Mouse (Mus musculus) left cerebral cortex, postnatal 25 days (tissue): ENCODE results near the gene Pnck. TPM values are rescaled to one million over a fixed set of nuclear protein-coding genes. Genes with fewer than 3 reads are reported as not detected.

ENCODE experiments used
- DNase-seq, 2 experiments: peaks; one replicate each; pipeline ENCODE4 v3.0.0; 2022; ENCODE audit warnings: low spot score in 2 of 2, mixed read lengths in 1 of 2
- intact Hi-C: fragments of 180-260 bp; cut with DNase I; formaldehyde crosslinking; loops from one replicate; pipeline ENCODE4 v1.15.1; 2025
- total RNA-seq, 2 experiments: library from RNA; stranded (reverse); gene quantifications; 2 replicates each; pipeline ENCODE4 v1.2.3; 2021

Gene Pnck
- 100 to 1,000 TPM in 1 of 2 experiments, 10 to 100 TPM in 1; 95.7 to 111 TPM for total RNA-seq

- intact Hi-C loops: loop anchor here (2.0 to 5.0 kb wide), 3 partner anchors 67 to 607 kb away; no protein-coding TSS in a partner anchor
- DNase-seq: no peak
These were observed at the start of gene Pnck for GRCm38 (mm10) chrX:73659575-73660283. Pnck (minus strand) TSS chrX:73660117.

DNA sequence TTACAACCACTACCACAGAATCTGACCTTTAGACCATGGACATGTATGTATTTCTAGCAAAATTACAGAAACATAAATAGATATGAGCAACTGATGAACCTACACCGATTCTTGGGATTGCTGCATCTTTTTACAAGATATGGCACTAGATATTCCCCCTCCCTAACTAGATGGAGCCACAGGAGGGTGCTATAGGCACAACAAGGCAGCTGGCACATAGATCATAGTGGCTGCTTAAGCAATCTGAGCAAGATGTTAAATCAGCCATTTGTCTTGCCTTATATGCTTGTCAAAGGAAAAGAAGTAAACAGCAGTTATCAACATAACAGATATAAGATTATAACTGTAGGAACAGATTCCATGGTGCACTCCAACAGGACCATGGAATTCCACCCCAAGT, 40.6 kb upstream of the Pnck start:
- intact Hi-C loops: no loop called here
- no peak for DNase-seq

GRCm38 (mm10) chrX:73690917-73691629, 31.2 kb upstream of the Pnck start:
- intact Hi-C loops: no loop called here

DNA sequence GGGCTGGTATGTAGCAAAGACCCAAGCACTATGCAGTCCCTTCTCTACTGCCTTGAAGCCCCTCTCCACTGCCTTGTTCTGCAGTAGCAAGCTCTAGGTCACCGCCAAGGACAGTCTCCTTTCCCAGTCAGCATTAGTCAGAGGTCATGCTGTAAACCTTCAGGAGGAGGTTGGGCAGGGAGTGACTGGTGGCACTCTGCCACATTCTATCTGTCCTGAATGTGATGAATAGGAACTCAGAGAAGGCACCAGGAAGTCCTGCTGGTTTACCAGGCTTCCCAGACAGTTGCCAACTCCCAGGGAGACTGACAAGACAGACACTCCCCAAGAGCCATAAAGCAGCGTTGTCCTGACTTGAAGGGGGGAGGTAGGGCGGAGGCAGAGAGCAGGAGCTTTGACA, 25.7 kb upstream of the Pnck start:
- no peak for DNase-seq
- intact Hi-C loops: no loop called here

More at GRCm38 (mm10) chrX:73690917-73691629, 31.2 kb upstream of the Pnck start:
- DNase-seq: peak; percentile 42 to 55

DNA sequence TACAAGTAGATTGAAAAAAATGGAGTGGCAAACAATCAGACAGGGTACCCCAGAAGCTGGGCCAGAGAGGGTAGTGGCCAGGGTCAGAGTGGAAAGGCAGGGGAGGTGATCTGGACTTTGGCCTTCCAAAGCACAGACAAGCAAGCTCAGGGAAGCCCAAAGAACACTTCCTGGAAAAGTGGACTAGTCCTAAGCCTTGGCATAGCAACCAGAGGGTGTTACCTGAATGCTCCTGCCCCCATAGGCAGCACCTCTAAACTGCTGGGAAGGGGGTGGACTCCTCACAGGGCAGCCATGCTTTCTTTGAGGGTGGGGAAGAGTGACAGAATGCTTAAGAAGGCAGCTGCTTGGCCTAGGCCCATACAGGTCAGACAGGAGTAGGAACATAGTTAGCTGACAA, 25.1 kb upstream of the Pnck start:
- intact Hi-C loops: no loop called here

GRCm38 (mm10) chrX:73684156-73684555, 24.2 kb upstream of the Pnck start:
- intact Hi-C loops: no loop called here
- DNase-seq: no peak

More for the DNA sequence above, 25.1 kb upstream of the Pnck start:
- no peak for DNase-seq

GRCm38 (mm10) chrX:73676668-73677067, 16.8 kb upstream of the Pnck start:
- DNase-seq: no peak
- intact Hi-C loops: no loop called here

DNA sequence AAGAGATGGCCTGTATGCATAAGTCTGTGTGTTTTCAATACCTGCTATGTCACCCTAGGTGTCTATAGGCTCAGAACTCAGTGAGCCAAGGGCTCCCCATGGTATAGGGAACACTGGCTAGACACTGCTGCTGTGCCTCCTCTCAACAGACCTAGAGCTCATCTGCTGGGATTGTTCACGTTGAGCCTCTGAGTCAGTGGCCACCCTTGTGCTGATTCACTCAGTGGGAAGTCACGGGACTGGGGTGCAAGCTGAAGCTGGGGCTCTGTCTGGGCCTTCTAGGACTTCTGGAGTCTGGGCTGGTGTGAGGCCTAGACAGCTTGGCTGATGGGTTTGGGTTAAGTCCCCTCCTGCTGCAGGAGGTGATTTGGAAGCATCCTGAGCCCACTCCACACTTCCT, 15.3 kb upstream of the Pnck start:
- intact Hi-C loops: no loop called here
- peak in 1 of 2 experiments; percentile 54 for DNase-seq

GRCm38 (mm10) chrX:73673968-73674661, 14.2 kb upstream of the Pnck start:
- peak; percentile 12 to 17 for DNase-seq
- intact Hi-C loops: no loop called here

- DNase-seq: no peak
- intact Hi-C loops: no loop called here
These were observed 13.7 kb upstream of the Pnck start for GRCm38 (mm10) chrX:73673619-73673967.

DNA sequence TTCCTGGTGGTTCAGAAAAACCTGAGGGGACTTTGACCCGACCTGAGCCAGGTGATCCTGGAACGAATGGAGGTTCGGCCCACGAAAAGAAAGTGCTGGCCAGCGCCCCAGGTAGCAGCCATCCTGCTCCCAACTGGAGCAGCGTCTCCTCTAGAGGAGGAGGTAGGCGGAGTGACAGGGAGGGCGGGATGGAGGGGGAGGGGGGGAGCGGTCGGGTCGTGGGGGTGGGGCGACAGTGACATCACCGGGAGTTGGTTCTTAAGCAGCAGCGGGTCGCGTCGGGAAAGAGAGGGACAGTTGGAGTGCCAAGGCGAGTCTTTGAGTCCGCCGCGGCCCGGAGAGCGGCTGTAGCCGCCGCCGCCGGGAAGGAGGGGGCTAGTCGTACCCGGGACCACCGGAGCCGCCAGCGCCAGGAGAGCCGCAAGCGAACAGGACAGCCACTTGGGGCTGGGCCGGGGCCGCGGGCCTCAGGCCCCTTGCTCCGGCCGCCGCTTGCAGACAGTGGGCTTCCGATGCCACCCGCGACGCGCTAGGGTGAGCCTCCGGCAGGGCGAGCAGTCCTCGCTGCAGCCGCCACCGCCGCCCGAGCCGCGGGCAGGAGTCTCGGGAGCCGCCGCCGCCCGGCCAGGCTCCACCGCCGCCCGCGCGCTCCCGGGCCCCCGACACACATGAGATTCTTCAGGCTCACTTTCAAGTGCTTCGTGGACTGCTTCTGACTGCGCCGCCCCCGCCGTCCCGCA, 13.1 kb upstream of the Pnck start, which contains the start of gene Slc6a8:
Slc6a8 (plus strand) TSS at position 272 of the 740 bp plus-strand sequence.
- peak; percentile 47 to 60 for DNase-seq

GRCm38 (mm10) chrX:73672031-73672431, 12.1 kb upstream of the Pnck start:
- DNase-seq: peak; percentile 36 to 47

More for the DNA sequence above, 13.1 kb upstream of the Pnck start, which contains the start of gene Slc6a8:
- intact Hi-C loops: no loop called here

GRCm38 (mm10) chrX:73663143-73663542, 3.2 kb upstream of the Pnck start:
- intact Hi-C loops: no loop called here
- DNase-seq: no peak

More at GRCm38 (mm10) chrX:73672031-73672431, 12.1 kb upstream of the Pnck start:
- intact Hi-C loops: no loop called here

DNA sequence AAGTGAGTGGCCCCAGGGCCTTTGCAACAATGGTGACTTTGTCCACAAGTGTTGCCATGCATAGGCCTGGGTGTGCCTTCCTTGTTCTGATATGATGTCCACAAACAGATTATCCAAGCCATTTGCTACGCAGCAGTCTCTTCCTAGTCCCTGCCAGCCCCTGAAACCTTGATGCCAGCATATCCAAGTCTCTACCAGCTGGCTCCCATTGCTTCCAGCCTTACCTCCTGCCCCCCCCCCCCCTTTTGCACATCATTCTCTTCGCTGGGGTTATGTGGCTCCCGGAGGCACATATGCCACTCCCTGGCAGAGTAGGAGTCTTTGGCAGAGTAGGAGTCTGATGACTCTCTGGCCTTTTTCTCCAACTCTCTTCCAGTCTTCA, 358 bp upstream of the Pnck start:
- no peak for DNase-seq
- intact Hi-C loops: no loop called here

DNA sequence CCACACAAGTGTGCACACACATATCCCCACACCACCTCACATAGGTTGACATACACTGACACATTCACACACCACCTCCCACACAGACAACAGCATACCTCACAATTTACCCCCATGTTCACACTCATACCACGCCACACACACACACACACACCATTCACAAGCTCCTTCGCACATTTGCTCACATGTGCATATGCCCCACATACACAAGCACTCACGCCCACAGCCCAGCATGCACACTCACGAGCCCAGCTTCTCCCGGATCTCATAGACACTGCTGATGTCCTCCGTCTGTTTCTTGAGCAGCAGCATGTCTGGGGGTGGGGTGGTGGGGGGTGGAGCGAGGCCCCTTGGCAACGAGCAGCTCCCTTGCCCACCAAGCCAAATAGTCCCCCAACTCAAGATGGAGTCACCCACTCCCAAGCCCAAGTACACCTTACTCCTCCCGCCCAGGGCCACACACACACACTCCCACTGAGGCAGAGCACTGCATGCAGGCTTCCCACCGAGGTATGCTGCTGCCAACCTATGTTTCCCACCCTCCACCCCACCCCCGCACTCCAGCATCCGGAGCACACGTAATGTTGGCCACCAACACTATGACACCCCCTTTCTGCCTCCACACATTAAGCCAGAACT, 862 bp downstream of the Pnck start:
- DNase-seq: peak; percentile 47 to 76
- intact Hi-C loops: loop anchor here (2.0 to 5.0 kb wide), 3 partner anchors 67 to 607 kb away; no protein-coding TSS in a partner anchor

GRCm38 (mm10) chrX:73658391-73658790, 1.5 kb downstream of the Pnck start:
- no peak for DNase-seq
- intact Hi-C loops: loop anchor here (2.0 to 5.0 kb wide), 3 partner anchors 66 to 606 kb away; no protein-coding TSS in a partner anchor

DNA sequence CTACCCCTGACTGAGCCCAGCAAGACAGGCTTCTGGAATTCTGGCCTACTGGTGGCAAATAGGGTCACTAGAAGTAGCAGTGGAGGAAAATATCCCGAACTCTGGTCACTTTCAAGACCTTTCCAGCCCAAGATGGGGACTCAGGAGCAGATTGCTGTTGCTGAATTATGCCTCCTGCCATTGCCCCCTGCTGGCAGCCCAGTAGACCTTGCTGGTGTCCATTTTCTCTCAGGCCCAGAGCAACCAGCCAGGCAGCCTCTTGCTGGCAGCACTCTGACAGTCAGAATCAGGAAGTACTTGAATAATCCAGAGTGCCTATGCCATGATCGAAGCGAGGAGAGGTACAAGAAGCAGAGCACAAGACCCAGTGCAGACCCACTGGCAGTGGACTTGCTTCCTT, 4.4 kb downstream of the Pnck start:
- DNase-seq: no peak
- intact Hi-C loops: loop anchor here (5.0 kb wide), 2 partner anchors 63 to 603 kb away; no protein-coding TSS in a partner anchor

DNA sequence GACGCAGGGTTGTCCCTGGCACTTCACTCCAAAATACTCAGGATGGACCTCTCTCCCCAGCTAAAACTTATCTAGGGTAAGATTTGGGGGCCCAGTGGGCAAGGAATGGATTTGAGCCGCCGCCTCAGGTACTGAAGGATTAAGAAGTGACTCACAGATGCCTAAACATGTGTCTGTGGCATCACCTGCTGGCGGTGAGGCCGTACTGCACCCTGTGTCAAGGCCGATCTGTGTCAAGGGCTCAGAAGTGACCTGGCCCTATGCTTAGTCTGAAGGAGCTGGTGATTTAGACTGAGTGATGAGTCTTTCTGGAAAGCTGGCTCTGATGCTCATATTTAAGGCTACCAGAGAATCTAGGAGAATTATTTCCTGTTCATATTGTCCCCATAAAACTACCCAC, 5.7 kb downstream of the Pnck start:
- intact Hi-C loops: no loop called here
- DNase-seq: peak in 1 of 2 experiments; percentile 76

DNA sequence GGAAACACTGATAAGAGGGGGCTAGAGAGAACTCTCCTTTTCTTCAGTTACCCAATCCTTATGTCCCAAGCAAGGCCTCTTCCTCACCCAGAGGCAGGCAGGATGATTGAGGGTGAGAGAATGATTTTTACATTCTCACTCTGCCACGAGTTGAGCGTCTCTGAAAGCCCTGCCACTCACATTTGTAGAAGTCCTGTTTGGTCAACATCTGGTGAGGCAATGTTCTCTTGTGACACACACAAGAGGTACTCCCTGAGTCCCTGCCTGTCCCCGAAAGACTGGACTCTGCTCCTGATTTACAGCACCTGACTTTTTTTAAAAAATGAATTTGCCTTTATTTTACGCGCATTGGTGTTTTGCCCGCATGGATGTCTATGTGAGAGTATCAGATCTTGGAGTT, 6.5 kb downstream of the Pnck start:
- intact Hi-C loops: no loop called here
- no peak for DNase-seq
